Mouse (Mus musculus): ENCODE results near the gene Ctsa. TPM values are rescaled to one million over a fixed set of nuclear protein-coding genes. Genes with fewer than 3 reads are reported as not detected.
"Not testable (repeated sequence)": the region's sequence is repeated elsewhere in the genome, so short reads cannot be mapped to it uniquely, and the experiment has no call there.

Ctsa gene
- polyA plus RNA-seq, 1 experiment from 2014 or later = 1,652 TPM

GRCm38 (mm10) chr2:164794293-164794692, 38.4 kb upstream of the Ctsa start:
- Histone ChIP-seq H3K27ac (no peak overlapping the region), H3K36me3 (ENCODE audit: inconsistent target) (peaks cover 50% of the 10 kb centered on the region)

GRCm38 (mm10) chr2:164795868-164796267, 36.8 kb upstream of the Ctsa start:
- peaks cover 54% of the 10 kb centered on the region for H3K36me3 ChIP-seq (ENCODE audit: inconsistent target)
- WGBS (ENCODE audit: missing documents) = 95% methylated on average over 4 of the region's 4 CpGs

More at GRCm38 (mm10) chr2:164794293-164794692, 38.4 kb upstream of the Ctsa start:
- Histone ChIP-seq H3K4me3 (ENCODE audit: inconsistent target) (no peak overlapping the region), H3K79me2 (ENCODE audit: inconsistent target) (no peaks in the 10 kb centered on the region)
- 30% methylated on average over 5 of the region's 5 CpGs for whole genome bisulfite sequencing (ENCODE audit: missing documents)

DNA sequence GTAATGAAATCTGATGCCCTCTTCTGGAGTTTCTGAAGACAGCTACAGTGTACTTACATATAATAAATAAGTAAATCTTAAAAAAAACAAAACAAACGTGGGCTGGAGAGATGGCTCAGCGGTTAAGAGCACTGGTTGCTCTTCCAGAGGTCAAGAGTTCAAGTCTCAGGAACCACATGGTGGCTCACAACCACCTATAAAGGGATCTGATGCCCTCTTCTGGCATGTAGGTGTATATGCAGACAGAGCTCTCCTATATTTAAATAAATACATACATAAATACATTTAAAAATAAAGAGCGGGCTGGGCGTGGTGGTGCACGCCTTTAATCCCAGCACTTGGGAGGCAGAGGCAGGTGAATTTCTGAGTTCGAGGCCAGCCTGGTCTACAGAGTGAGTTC, 34.1 kb upstream of the Ctsa start:
- H3K27ac ChIP-seq; H3K4me3 ChIP-seq (ENCODE audit: inconsistent target): not testable (repeated sequence)
- Histone ChIP-seq H3K79me2 (ENCODE audit: inconsistent target) (peaks cover 34% of the 10 kb centered on the region), H3K36me3 (ENCODE audit: inconsistent target) (peaks cover 46% of the 10 kb centered on the region)
- WGBS (ENCODE audit: missing documents) = 72% methylated on average over 5 of the region's 6 CpGs

More at GRCm38 (mm10) chr2:164795868-164796267, 36.8 kb upstream of the Ctsa start:
- Histone ChIP-seq H3K4me3 (ENCODE audit: inconsistent target) (no peak overlapping the region), H3K27ac (no peak overlapping the region), H3K79me2 (ENCODE audit: inconsistent target) (peaks cover 7% of the 10 kb centered on the region)

GRCm38 (mm10) chr2:164800252-164801004, 32.2 kb upstream of the Ctsa start:
- Histone ChIP-seq H3K36me3 (ENCODE audit: inconsistent target) (peaks cover 36% of the 10 kb centered on the region), H3K4me3 (ENCODE audit: inconsistent target) (no peak overlapping the region), H3K79me2 (ENCODE audit: inconsistent target) (peaks cover 47% of the 10 kb centered on the region), H3K27ac (no peak overlapping the region)
- 93% methylated on average over 13 of the region's 13 CpGs for WGBS (ENCODE audit: missing documents)

- H3K36me3 ChIP-seq (ENCODE audit: inconsistent target) = peaks cover 16% of the 10 kb centered on the region; the same call in 1 of the 2 replicates
- no peak overlapping the region for H3K27ac ChIP-seq
- whole genome bisulfite sequencing (ENCODE audit: missing documents) = 75% methylated on average over 16 of the region's 16 CpGs
- H3K79me2 ChIP-seq (ENCODE audit: inconsistent target) = peaks cover 71% of the 10 kb centered on the region
- peak overlapping the region; percentile 91 for H3K4me3 ChIP-seq (ENCODE audit: inconsistent target)
Observed at GRCm38 (mm10) chr2:164803201-164803920, 29.3 kb upstream of the Ctsa start.

DNA sequence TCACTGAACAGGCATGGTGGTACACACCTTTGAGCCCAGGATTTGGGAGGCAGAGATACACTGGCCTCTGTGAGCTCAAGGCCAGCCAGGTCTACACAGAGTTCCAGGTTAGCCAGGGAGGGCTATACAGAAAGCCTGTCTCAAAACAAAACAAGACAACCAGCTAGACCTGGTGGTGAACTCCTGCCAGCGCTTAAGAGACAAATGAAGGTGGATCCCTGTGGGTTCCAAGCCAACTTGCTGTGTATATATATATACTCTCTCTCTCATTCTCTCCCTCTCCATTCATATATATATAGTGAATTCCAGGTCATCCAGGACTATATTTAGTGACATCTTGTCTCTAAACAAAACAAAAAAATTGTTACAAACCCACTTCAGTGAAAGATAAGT, 28.8 kb upstream of the Ctsa start:
- Histone ChIP-seq H3K27ac (peak overlapping the region; percentile 85), H3K36me3 (ENCODE audit: inconsistent target) (peaks cover 18% of the 10 kb centered on the region; the same call in 1 of the 2 replicates), H3K79me2 (ENCODE audit: inconsistent target) (peaks cover 71% of the 10 kb centered on the region), H3K4me3 (ENCODE audit: inconsistent target) (peak overlapping the region; percentile 91)
- WGBS (ENCODE audit: missing documents) = 78% methylated on average over 1 of the region's 1 CpGs

DNA sequence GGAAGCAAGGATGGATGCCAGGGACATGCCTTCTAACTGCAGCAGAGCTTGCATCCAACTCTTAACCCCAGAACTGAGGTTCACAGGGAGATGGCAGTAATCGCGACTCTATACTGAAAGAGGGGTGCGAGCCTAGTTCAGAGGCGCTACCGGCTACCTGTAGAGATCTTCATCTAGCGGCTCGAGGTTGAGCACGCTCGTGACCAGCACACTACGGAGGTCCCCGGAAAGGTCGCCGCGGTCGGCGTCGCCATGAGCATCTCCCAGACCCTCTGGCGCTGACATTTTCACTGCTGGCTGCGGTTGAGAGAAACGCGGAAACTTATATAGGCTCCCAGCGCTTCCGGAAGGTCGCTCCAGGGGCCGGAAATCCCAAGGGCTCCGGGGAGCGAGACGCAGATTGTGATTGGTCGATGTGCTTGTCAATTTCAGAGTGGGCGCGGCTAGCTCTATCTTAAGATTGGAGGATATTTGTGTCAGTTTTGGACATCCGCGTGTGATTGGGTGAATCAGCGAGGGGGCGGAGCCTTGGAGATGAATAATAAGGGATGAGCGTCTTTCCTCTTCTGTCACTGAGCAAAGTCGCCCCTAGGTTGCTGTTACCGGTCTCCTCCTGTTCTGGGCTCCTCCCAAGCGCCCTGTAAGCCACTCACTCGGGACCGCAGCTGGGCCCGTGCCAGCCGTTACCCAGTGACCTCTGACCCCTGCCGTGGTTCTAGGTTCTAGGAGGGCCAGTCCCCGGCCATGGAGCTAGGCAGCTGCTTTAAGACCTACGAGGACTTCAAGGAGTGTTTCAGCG, 27.9 kb upstream of the Ctsa start, which contains the start of the genes Acot8 and Zswim3:
TSS of gene Acot8 (minus strand) at position 350 of the 799 bp plus-strand sequence.
TSS of gene Zswim3 (plus strand) at position 566 of the 799 bp plus-strand sequence.
- Histone ChIP-seq H3K4me3 (ENCODE audit: inconsistent target) (peak within 1 kb of the TSS; percentile 91), H3K79me2 (ENCODE audit: inconsistent target) (peaks cover 71% of the 10 kb centered on the region), H3K36me3 (ENCODE audit: inconsistent target) (peaks cover 16% of the 10 kb centered on the region; the same call in 1 of the 2 replicates), H3K27ac (peak within 1 kb of the TSS; percentile 85)
- 2% methylated on average over 46 of the region's 47 CpGs for WGBS (ENCODE audit: missing documents)

DNA sequence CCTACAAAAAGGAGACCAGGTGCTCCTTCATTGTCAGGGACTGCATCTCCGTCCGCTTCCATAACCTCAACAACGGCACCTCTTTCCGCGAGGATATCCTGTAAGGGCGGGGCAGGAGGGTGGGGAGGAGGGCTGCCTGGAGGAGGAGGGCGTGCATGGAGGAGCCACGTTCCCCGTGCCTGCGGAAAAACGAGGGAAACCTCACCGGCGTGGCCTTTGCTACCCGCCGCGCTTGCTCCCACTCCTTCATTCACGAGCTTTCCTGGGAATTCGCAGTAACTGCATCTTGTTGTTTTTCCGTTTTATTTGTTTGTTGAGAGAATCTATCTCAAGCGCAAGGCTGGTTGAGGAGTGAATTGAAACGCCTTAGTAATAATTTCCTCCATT, 27.3 kb upstream of the Ctsa start:
- H3K79me2 ChIP-seq (ENCODE audit: inconsistent target) = peaks cover 68% of the 10 kb centered on the region
- peaks cover 11% of the 10 kb centered on the region; the same call in 1 of the 2 replicates for H3K36me3 ChIP-seq (ENCODE audit: inconsistent target)
- WGBS (ENCODE audit: missing documents) = 2% methylated on average over 21 of the region's 21 CpGs
- H3K4me3 ChIP-seq (ENCODE audit: inconsistent target) = peak overlapping the region; percentile 91
- H3K27ac ChIP-seq = peak overlapping the region; percentile 85

GRCm38 (mm10) chr2:164806614-164807013, 26.1 kb upstream of the Ctsa start:
- Histone ChIP-seq H3K27ac (no peak overlapping the region), H3K36me3 (ENCODE audit: inconsistent target) (peaks cover 3% of the 10 kb centered on the region; the same call in 1 of the 2 replicates), H3K4me3 (ENCODE audit: inconsistent target) (no peak overlapping the region), H3K79me2 (ENCODE audit: inconsistent target) (peaks cover 56% of the 10 kb centered on the region)
- WGBS (ENCODE audit: missing documents) = 98% methylated on average over 7 of the region's 7 CpGs

- Histone ChIP-seq H3K27ac (no peak overlapping the region), H3K36me3 (ENCODE audit: inconsistent target) (peaks cover 3% of the 10 kb centered on the region; the same call in 1 of the 2 replicates), H3K4me3 (ENCODE audit: inconsistent target) (no peak overlapping the region), H3K79me2 (ENCODE audit: inconsistent target) (no peaks in the 10 kb centered on the region)
- 93% methylated on average over 2 of the region's 2 CpGs for WGBS (ENCODE audit: missing documents)
Observed at GRCm38 (mm10) chr2:164813557-164813956, 19.1 kb upstream of the Ctsa start.

GRCm38 (mm10) chr2:164815348-164815747, 17.3 kb upstream of the Ctsa start:
- 0 out of 2 replicates have a peak overlapping the region, but pooled peaks have one; percentile 7 for H3K27ac ChIP-seq
- H3K79me2 ChIP-seq (ENCODE audit: inconsistent target) = no peaks in the 10 kb centered on the region
- WGBS (ENCODE audit: missing documents) = 29% methylated on average over 5 of the region's 5 CpGs
- H3K4me3 ChIP-seq (ENCODE audit: inconsistent target) = no peak overlapping the region
- peaks cover 6% of the 10 kb centered on the region; the same call in 1 of the 2 replicates for H3K36me3 ChIP-seq (ENCODE audit: inconsistent target)

GRCm38 (mm10) chr2:164815821-164816220, 16.9 kb upstream of the Ctsa start:
- H3K27ac ChIP-seq = 0 out of 2 replicates have a peak overlapping the region, but pooled peaks have one; percentile 7
- H3K4me3 ChIP-seq (ENCODE audit: inconsistent target) = no peak overlapping the region
- peaks cover 9% of the 10 kb centered on the region; the same call in 1 of the 2 replicates for H3K36me3 ChIP-seq (ENCODE audit: inconsistent target)
- H3K79me2 ChIP-seq (ENCODE audit: inconsistent target) = no peaks in the 10 kb centered on the region
- WGBS (ENCODE audit: missing documents) = 93% methylated on average over 8 of the region's 8 CpGs

GRCm38 (mm10) chr2:164817206-164817605, 15.5 kb upstream of the Ctsa start:
- Histone ChIP-seq H3K4me3 (ENCODE audit: inconsistent target) (no peak overlapping the region), H3K36me3 (ENCODE audit: inconsistent target) (peaks cover 9% of the 10 kb centered on the region; the same call in 1 of the 2 replicates), H3K79me2 (ENCODE audit: inconsistent target) (no peaks in the 10 kb centered on the region), H3K27ac (no peak overlapping the region)
- WGBS (ENCODE audit: missing documents) = 92% methylated on average over 6 of the region's 6 CpGs

DNA sequence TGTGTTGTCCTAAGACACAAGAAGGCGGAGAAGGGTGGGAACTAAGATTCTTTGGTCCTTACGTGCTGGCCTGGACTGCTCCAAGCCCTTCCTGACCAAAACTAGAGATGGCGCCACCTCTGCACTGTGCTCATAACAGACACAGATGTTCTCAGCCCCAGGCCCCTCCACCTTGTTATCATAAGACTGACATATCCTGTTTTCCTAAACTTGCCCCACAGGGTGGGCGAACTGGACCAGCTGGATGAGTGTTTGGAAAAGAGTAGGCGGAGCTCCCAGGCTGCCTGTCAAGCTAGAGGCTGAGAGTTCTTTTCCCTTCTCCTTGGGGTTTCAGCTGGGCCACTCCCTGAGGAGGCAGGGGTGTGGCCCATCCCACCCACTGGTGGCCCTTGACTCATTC, 15.0 kb upstream of the Ctsa start:
- WGBS (ENCODE audit: missing documents) = 92% methylated on average over 5 of the region's 5 CpGs

More for the DNA sequence above, 15.0 kb upstream of the Ctsa start:
- H3K36me3 ChIP-seq (ENCODE audit: inconsistent target) = peaks cover 9% of the 10 kb centered on the region; the same call in 1 of the 2 replicates
- no peaks in the 10 kb centered on the region for H3K79me2 ChIP-seq (ENCODE audit: inconsistent target)
- no peak overlapping the region for H3K27ac ChIP-seq
- no peak overlapping the region for H3K4me3 ChIP-seq (ENCODE audit: inconsistent target)
